Mouse (Mus musculus): ENCODE results near the gene Plekhg5. TPM values are rescaled to one million over a fixed set of nuclear protein-coding genes. Genes with fewer than 3 reads are reported as not detected.

The Plekhg5 gene
- total and polyA plus RNA-seq, 2 experiments from 2014 or later, result 10.6 to 18.0 TPM

GRCm38 (mm10) chr4:152038225-152038984 is 33.9 kb upstream of the Plekhg5 start, which contains the start of gene Tas1r1:
Gene Tas1r1, minus strand, starts transcription at chr4:152038568.
- H3K27me3 ChIP-seq (ENCODE audit: control insufficient read depth, insufficient read depth, low read length), result no peaks in the 10 kb centered on the region
- H3K9me3 ChIP-seq (replicated peaks; ENCODE audit: control insufficient read depth, low read length), result no peaks in the 10 kb centered on the region
- H3K36me3 ChIP-seq (replicated peaks; ENCODE audit: control insufficient read depth, insufficient read depth, low read length), result peaks cover 23% of the 10 kb centered on the region
- H3K27ac ChIP-seq (ENCODE audit: low read depth), result peak within 1 kb of the TSS; percentile 51; the same call in 1 of the 2 replicates
- no peak for ATAC-seq (ENCODE audit: insufficient read depth, low read depth)
- peak within 1 kb of the TSS; percentile 98 for H3K4me3 ChIP-seq (ENCODE audit: low read depth, low read length)
- H3K4me2 ChIP-seq (ENCODE audit: low read depth, low read length), result peak within 1 kb of the TSS; percentile 100
- no peak for DNase-seq (ENCODE audit: low spot score)
- H3K9ac ChIP-seq (replicated peaks; ENCODE audit: low read depth, low read length), result peak within 1 kb of the TSS; percentile 95
- peaks cover 8% of the 10 kb centered on the region; the same call in 1 of the 2 replicates for H3K4me1 ChIP-seq (ENCODE audit: control insufficient read depth, insufficient read depth)
- WGBS, result 41% methylated on average over 10 of the region's 10 CpGs
- TF ChIP-seq EP300 (IDR thresholded peaks at IDR 0.05; ENCODE audit: low read depth), result no peak
- no peak for TF ChIP-seq CTCF (IDR thresholded peaks at IDR 0.05; ENCODE audit: low read depth)

- peak within 1 kb of the TSS; percentile 51; the same call in 1 of the 2 replicates for H3K27ac ChIP-seq (ENCODE audit: low read depth)
- under 1% methylated on average over 86 of the region's 86 CpGs for WGBS
- H3K4me1 ChIP-seq (ENCODE audit: control insufficient read depth, insufficient read depth), result peaks cover 8% of the 10 kb centered on the region; the same call in 1 of the 2 replicates
- H3K9ac ChIP-seq (replicated peaks; ENCODE audit: low read depth, low read length), result peak within 1 kb of the TSS; percentile 95
- peak within 1 kb of the TSS; percentile 98 for H3K4me3 ChIP-seq (ENCODE audit: low read depth, low read length)
- H3K4me2 ChIP-seq (ENCODE audit: low read depth, low read length), result peak within 1 kb of the TSS; percentile 100
- TF ChIP-seq CTCF (IDR thresholded peaks at IDR 0.05; ENCODE audit: low read depth) (peak; percentile 94), EP300 (IDR thresholded peaks at IDR 0.05; ENCODE audit: low read depth) (peak; percentile 96; the same call in 1 of the 2 replicates)
- no peaks in the 10 kb centered on the region for H3K27me3 ChIP-seq (ENCODE audit: control insufficient read depth, insufficient read depth, low read length)
- ATAC-seq (ENCODE audit: insufficient read depth, low read depth) (peak; percentile 93), DNase-seq (ENCODE audit: low spot score) (peak; percentile 89)
- peaks cover 31% of the 10 kb centered on the region for H3K36me3 ChIP-seq (replicated peaks; ENCODE audit: control insufficient read depth, insufficient read depth, low read length)
- no peaks in the 10 kb centered on the region for H3K9me3 ChIP-seq (replicated peaks; ENCODE audit: control insufficient read depth, low read length)
These were observed 33.1 kb upstream of the Plekhg5 start, which contains the start of gene Nol9 for GRCm38 (mm10) chr4:152038985-152039830. Gene Nol9, plus strand, starts transcription at chr4:152039321.

DNA sequence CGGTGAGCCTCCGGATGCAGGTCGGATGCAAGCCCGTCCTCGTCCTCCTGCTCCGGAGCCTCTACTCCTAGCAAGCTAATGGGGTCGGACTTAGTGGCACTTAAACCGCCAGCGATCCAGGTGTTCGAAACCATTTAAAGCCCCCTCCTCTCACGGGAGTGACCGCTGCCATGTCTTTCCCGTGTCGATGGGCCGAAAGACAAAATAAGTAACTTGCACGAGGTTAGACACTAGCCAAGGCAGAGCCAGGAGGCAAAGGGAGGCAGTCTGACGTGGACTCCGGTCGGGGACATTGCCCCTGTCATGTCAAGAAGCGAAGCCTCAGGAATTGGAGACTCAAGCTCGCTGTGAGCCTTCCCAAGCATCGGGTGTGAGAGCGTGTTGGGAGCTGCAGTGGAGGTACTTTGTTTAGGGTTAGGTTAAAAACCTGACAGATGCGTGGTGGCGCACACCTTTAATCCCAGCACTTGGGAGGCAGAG is 32.4 kb upstream of the Plekhg5 start:
- Histone ChIP-seq H3K27ac (ENCODE audit: low read depth) (peak overlapping the region; percentile 51; the same call in 1 of the 2 replicates), H3K4me3 (ENCODE audit: low read depth, low read length) (peak overlapping the region; percentile 98), H3K4me2 (ENCODE audit: low read depth, low read length) (peak overlapping the region; percentile 100)

DNA sequence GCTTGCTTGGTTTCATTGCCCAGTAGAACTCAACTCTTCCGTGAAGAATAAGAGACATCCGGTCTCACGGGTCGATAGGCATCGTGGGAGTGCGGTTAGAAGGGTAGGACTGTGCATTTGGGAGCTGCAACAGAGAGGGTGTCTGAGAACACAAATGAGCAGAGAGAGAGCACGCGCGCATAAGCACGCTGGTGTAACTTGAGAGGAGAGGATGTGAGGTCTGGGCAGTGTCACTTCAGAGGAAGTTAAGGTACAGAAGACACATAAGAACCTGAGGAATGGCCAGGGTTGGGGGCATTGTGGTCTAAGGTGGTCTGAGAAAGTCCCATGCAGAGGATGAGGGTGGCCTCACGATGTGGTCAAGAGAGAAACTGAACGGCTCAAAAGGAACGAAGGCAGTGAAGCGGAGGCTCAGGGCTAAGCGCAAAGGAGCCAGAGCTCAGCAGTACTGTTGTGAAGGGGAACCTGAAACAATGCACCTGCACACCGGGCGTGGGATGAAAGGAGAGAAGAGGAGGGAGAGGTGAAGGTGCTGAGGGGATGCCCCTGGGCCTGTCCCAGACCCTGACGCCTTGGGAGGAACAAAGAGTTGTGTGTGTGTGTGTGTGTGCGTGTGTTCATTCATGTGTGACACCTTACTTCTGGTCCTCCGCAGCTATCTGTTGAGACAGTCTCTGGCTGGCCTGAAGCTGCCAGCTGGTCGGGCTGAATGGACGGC is 30.2 kb upstream of the Plekhg5 start:
- Histone ChIP-seq H3K36me3 (replicated peaks; ENCODE audit: control insufficient read depth, insufficient read depth, low read length) (peaks cover 56% of the 10 kb centered on the region), H3K4me3 (ENCODE audit: low read depth, low read length) (no peak overlapping the region), H3K4me2 (ENCODE audit: low read depth, low read length) (no peak overlapping the region), H3K27ac (ENCODE audit: low read depth) (no peak overlapping the region), H3K9me3 (replicated peaks; ENCODE audit: control insufficient read depth, low read length) (no peaks in the 10 kb centered on the region), H3K4me1 (ENCODE audit: control insufficient read depth, insufficient read depth) (peaks cover 8% of the 10 kb centered on the region; the same call in 1 of the 2 replicates), H3K27me3 (ENCODE audit: control insufficient read depth, insufficient read depth, low read length) (no peaks in the 10 kb centered on the region), H3K9ac (replicated peaks; ENCODE audit: low read depth, low read length) (no peak overlapping the region)
- DNase-seq (ENCODE audit: low spot score) (no peak), ATAC-seq (ENCODE audit: insufficient read depth, low read depth) (no peak)
- 95% methylated on average over 22 of the region's 22 CpGs for WGBS
- TF ChIP-seq EP300 (IDR thresholded peaks at IDR 0.05; ENCODE audit: low read depth), result no peak
- TF ChIP-seq CTCF (IDR thresholded peaks at IDR 0.05; ENCODE audit: low read depth), result no peak

More for the DNA sequence above, 32.4 kb upstream of the Plekhg5 start:
- DNase-seq (ENCODE audit: low spot score) (no peak), ATAC-seq (ENCODE audit: insufficient read depth, low read depth) (no peak)
- Histone ChIP-seq H3K27me3 (ENCODE audit: control insufficient read depth, insufficient read depth, low read length) (no peaks in the 10 kb centered on the region), H3K36me3 (replicated peaks; ENCODE audit: control insufficient read depth, insufficient read depth, low read length) (peaks cover 38% of the 10 kb centered on the region), H3K4me1 (ENCODE audit: control insufficient read depth, insufficient read depth) (peaks cover 8% of the 10 kb centered on the region; the same call in 1 of the 2 replicates), H3K9me3 (replicated peaks; ENCODE audit: control insufficient read depth, low read length) (no peaks in the 10 kb centered on the region), H3K9ac (replicated peaks; ENCODE audit: low read depth, low read length) (peak overlapping the region; percentile 95)
- WGBS, result 3% methylated on average over 25 of the region's 25 CpGs
- TF ChIP-seq CTCF (IDR thresholded peaks at IDR 0.05; ENCODE audit: low read depth), result no peak
- no peak for TF ChIP-seq EP300 (IDR thresholded peaks at IDR 0.05; ENCODE audit: low read depth)

DNA sequence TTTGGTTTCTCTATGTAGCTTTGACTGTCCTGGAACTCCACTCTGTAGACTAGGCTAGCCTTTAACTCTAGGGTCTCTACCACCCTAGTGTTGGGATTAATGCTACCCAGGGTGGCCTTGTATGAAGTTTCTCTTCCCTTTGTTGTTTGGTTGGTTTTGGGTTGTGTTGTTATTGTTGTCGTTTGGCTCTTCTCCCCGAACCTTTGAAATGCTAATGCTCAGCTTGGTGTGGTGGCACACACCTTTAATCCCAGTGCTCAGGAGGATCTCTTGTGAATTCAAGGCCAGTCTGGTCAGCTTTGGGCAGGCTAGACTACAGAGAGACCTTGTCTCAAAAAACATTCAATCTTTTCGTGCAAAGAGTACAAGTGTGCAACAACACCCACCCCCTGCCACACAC is 29.1 kb upstream of the Plekhg5 start:
- peaks cover 8% of the 10 kb centered on the region; the same call in 1 of the 2 replicates for H3K4me1 ChIP-seq (ENCODE audit: control insufficient read depth, insufficient read depth)
- ATAC-seq (ENCODE audit: insufficient read depth, low read depth) (no peak), DNase-seq (ENCODE audit: low spot score) (no peak)
- H3K27me3 ChIP-seq (ENCODE audit: control insufficient read depth, insufficient read depth, low read length), result no peaks in the 10 kb centered on the region
- H3K9ac ChIP-seq (replicated peaks; ENCODE audit: low read depth, low read length), result no peak overlapping the region
- no peak overlapping the region for H3K4me3 ChIP-seq (ENCODE audit: low read depth, low read length)
- 90% methylated on average over 3 of the region's 3 CpGs for WGBS
- H3K27ac ChIP-seq (ENCODE audit: low read depth), result no peak overlapping the region
- H3K36me3 ChIP-seq (replicated peaks; ENCODE audit: control insufficient read depth, insufficient read depth, low read length), result peaks cover 66% of the 10 kb centered on the region
- H3K9me3 ChIP-seq (replicated peaks; ENCODE audit: control insufficient read depth, low read length), result no peaks in the 10 kb centered on the region
- no peak overlapping the region for H3K4me2 ChIP-seq (ENCODE audit: low read depth, low read length)
- TF ChIP-seq EP300 (IDR thresholded peaks at IDR 0.05; ENCODE audit: low read depth), result no peak
- no peak for TF ChIP-seq CTCF (IDR thresholded peaks at IDR 0.05; ENCODE audit: low read depth)

Data from heart, postnatal 0 days (tissue).